Mouse (Mus musculus): ENCODE data around the gene Znrd1. TPM values are rescaled to one million over a fixed set of nuclear protein-coding genes. Genes with fewer than 3 reads are reported as not detected.

The Znrd1 gene
- 1.0 and 4.8 TPM in 2 replicates for polyA plus RNA-seq (2012; ENCODE audit: low replicate concordance)

DNA sequence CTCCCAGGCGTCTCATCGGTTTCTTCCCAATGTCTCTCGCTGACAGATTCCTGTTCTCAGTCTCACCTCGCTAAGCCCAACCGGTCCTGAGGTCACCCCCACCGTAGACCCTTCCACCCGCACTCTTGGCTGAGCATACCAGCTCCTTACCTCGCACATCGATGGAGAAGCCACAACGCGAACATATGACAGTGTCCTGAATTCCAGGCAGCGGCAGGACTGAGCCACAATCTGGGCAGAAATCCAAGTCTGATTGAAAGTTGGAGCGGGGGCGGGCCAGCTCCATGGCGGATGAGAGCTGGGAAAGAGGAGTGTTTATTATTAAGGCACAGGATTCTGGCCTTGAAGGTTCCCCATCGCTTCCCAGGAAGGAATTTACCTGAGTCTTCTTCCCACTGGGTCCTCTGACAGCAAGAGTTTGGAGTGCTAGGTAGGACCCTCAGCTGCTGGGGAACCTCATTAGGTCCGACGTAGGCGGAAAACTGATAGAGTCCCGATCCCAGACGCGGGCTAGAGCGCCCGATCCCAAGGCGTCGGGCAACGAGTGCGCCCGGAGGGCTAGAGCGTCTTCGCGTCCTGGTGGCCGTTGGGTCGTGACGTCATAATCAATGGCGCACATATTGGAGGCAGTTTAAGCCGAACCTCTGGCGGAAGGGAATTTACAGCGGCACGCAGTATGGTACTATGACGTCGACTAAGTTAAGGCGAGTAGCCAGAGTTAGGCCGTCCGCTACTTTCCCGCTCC lies at the start of gene Znrd1, which contains the start of gene Znrd1as:
Gene Znrd1, minus strand, starts transcription at position 561 of the 745 bp plus-strand sequence.
Gene Znrd1as, plus strand, starts transcription at position 594 of the 745 bp plus-strand sequence.

DNA sequence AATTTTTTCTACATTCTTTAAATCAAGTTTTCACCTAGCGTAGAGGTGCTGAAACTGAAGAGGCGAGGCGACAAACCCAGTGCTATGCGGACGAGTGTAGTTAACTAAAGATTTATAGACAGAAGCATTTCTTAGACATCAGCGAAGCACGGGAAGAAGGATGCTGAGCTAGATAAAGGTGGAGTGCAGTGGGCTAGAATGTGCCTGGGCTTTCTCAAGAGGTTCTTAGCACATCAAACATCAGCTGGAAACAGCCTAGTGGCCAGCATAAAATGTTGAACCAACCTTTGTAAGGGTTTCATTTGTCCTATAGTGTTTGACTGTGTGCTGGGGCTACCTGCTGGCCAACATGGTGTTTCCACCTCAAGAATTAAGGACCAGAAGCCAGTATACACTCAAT lies 42.5 kb upstream of the Znrd1 start, which contains the start of gene Zfp57:
Gene Zfp57, plus strand, starts transcription at position 301 of the 400 bp plus-strand sequence.

DNA sequence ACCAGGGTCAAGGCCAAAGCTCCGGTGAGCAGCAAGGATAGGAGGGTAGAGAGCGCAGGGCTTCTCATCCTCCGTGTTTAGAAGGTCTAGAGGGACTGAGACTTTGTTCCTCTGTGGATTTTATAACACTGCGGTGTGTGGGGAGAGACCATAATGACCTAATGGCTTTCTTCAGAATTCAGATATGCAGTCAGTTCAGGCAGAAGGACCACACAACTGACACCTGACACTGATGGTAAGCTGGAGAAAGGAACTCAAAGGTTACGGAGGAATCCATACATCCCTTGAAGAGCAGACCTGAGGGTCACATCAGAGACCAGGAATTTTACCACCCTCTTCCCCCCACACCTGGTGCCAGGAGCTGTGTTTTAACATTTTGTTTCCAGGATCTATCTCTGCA lies 31.1 kb upstream of the Znrd1 start, which contains the start of gene H2-M5:
Gene H2-M5, minus strand, starts transcription at position 101 of the 400 bp plus-strand sequence.

DNA sequence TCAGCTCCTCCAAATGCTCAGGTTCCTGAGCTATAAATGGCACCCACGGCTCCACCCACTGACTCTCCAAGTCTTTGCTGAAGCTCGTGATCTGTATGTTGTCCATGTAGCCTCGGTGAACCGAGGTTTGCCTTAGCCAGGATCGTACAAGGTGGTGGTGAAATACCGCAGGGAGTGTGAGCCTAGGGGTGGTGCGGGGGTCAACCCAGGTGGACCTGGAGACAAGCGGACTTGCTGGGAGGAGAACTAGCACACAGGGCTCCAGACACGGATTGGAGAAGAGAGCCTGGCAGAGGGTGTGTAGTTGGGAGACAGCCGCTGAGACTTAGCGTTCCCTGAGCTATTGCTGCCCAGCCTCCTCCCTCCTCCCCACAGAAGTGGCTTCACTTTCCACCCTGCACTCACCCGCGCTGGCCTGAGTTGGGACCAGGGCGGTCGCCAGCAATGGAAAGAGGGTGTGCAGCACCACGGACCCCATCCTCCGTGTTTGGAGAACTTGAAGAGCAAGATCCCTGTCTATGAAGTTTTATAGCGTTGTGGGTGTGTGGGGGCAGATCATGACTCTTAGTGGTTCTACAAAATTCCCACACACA lies 23.0 kb upstream of the Znrd1 start, which contains the start of gene 2410137M14Rik:
Gene 2410137M14Rik, minus strand, starts transcription at position 17 of the 593 bp plus-strand sequence.

DNA sequence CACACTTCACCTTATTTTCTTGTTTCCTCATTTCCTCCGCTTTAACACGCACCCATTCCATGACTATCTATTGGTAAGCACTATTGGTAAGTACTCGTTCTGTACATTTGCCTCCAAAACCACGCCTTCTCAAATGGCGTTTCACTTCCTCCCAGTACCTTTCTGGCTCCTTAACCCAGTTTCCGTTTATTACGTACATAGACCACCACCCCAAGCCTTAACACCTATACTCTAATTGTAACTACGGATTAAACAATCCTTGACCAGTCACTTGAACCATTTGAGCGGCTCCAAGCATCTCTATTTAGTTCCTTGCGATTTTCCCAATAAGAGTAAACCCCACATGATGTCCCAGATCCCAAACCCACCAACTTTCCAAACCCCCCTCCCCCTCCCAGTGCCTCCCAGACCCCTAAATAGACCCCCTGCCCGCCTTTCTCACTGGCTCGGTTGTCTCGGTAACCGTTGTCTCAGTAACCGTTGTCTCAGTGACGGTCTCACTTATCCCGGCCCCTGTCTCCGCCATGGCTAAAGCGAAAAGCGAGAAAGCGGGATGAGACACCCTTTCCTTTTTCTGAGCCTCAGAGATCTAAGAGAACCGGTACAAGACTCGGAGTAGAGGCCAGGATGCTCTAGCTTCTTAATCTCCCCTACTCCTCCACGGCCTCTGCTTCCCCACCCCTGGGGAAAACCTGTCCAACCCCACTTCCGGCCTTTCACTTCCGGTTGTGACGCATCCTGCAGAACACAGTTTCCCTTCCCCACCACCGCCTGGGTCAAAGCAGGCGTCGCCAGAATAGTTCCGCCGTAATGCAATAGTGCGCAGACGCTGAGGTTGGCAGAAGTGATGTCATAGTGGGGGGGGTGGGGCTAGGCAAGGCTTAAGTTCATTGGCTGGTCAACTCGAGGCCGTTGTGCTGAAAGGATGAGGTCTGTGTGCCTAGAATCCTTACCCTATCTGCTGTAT lies 7.1 kb downstream of the Znrd1 start, which contains the start of gene Ppp1r11:
Gene Ppp1r11, minus strand, starts transcription at position 761 of the 967 bp plus-strand sequence.

DNA sequence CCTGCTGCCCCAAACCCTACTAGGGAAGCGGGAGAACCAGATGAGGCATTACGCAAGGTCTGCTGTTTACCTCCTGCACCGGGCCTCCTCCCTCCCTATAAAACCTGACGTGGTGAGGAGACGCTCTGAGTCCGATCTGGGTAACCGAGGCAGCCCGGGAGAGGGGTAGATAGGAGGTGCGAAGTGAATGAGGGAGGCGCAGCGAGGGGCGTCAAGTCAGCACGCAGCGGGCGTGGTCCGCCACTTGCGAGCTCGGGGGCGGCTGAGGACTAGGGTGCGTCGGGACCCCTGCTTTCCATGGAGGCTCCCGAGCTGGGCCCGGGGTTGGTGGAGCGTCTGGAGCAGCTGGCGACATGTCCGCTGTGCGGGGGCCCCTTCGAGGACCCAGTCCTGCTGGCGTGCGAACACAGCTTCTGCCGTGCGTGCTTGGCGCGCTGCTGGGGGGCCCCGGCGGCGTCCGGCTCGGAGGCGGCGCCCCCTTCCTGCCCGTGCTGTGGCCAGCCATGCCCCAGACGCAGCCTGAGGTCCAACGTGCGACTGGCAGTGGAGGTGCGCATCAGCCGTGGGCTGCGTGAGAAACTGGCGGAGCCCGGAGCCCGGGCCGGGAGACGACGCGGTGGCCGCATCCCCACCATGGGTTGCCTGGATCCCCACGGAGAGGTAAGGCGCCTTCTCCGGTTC lies 15.4 kb downstream of the Znrd1 start, which contains the start of gene Rnf39:
Gene Rnf39, plus strand, starts transcription at position 128 of the 681 bp plus-strand sequence.

Other genes with a start within 250 kb of the Znrd1 start
- gene H2-M10.5, start 185.6 kb downstream of the Znrd1 start, polyA plus RNA-seq (2012; ENCODE audit: low replicate concordance): not detected in 2 replicates
- gene H2-M10.6, start 146.4 kb downstream of the Znrd1 start, polyA plus RNA-seq (2012; ENCODE audit: low replicate concordance): not detected in 2 replicates
- gene Trim26, start 121.4 kb downstream of the Znrd1 start, polyA plus RNA-seq (2012; ENCODE audit: low replicate concordance): 19.6 and 19.7 TPM in 2 replicates
- gene Trim15, start 91.3 kb downstream of the Znrd1 start, polyA plus RNA-seq (2012; ENCODE audit: low replicate concordance): 0.34 and 0.50 TPM in 2 replicates
- 9.5 and 47.5 TPM in 2 replicates for gene Trim10, start 89.0 kb downstream of the Znrd1 start, polyA plus RNA-seq (2012; ENCODE audit: low replicate concordance)
- not detected in 2 replicates for gene Trim40, start 68.4 kb downstream of the Znrd1 start, polyA plus RNA-seq (2012; ENCODE audit: low replicate concordance)
- gene Trim31, start 60.4 kb downstream of the Znrd1 start, polyA plus RNA-seq (2012; ENCODE audit: low replicate concordance): not detected in 2 replicates
- gene Rnf39, start 15.6 kb downstream of the Znrd1 start, polyA plus RNA-seq (2012; ENCODE audit: low replicate concordance): 0.11 TPM in 1 of 2 replicates, not detected in the other
- 87.0 and 326 TPM in 2 replicates for gene Ppp1r11, start 6.8 kb downstream of the Znrd1 start, polyA plus RNA-seq (2012; ENCODE audit: low replicate concordance)
- 0.19 TPM in 1 of 2 replicates, not detected in the other for gene Znrd1as, start within 50 bp of the Znrd1 start, polyA plus RNA-seq (2012; ENCODE audit: low replicate concordance)
- not detected in 2 replicates for gene 2410137M14Rik, start 22.7 kb upstream of the Znrd1 start, polyA plus RNA-seq (2012; ENCODE audit: low replicate concordance)
- gene H2-M5, start 31.0 kb upstream of the Znrd1 start, polyA plus RNA-seq (2012; ENCODE audit: low replicate concordance): 0.07 TPM in 1 of 2 replicates, not detected in the other
- 0.12 and 0.82 TPM in 2 replicates for gene Zfp57, start 42.6 kb upstream of the Znrd1 start, polyA plus RNA-seq (2012; ENCODE audit: low replicate concordance)
- gene Mog, start 64.8 kb upstream of the Znrd1 start, polyA plus RNA-seq (2012; ENCODE audit: low replicate concordance): not detected in 2 replicates
- 15.3 and 37.9 TPM in 2 replicates for gene Gabbr1, start 87.4 kb upstream of the Znrd1 start, polyA plus RNA-seq (2012; ENCODE audit: low replicate concordance)
- not detected in 2 replicates for gene Olfr90, start 129.9 kb upstream of the Znrd1 start, polyA plus RNA-seq (2012; ENCODE audit: low replicate concordance)
- gene Olfr91, start 139.7 kb upstream of the Znrd1 start, polyA plus RNA-seq (2012; ENCODE audit: low replicate concordance): not detected in 2 replicates
- gene Olfr92, start 161.5 kb upstream of the Znrd1 start, polyA plus RNA-seq (2012; ENCODE audit: low replicate concordance): not detected in 2 replicates
- gene Olfr93, start 202.9 kb upstream of the Znrd1 start, polyA plus RNA-seq (2012; ENCODE audit: low replicate concordance): not detected in 2 replicates
- not detected in 2 replicates for gene Ubd, start 235.3 kb upstream of the Znrd1 start, polyA plus RNA-seq (2012; ENCODE audit: low replicate concordance)
- gene Olfr94, start 242.4 kb upstream of the Znrd1 start, polyA plus RNA-seq (2012; ENCODE audit: low replicate concordance): not detected in 2 replicates

Measured in leukemia stem cell, adult 10-12 weeks (primary cell).